Mouse (Mus musculus): ENCODE measurements around the gene Nup210l. TPM values are rescaled to one million over a fixed set of nuclear protein-coding genes. Genes with fewer than 3 reads are reported as not detected.

The Nup210l gene
- total RNA-seq (2023): 0.76 and 0.79 TPM in 2 replicates

GRCm38 (mm10) chr3:90103938-90104337 lies at the start of gene Nup210l:
Gene Nup210l, plus strand, starts transcription at chr3:90104132.

GRCm38 (mm10) chr3:90072294-90072693 lies 31.6 kb upstream of the Nup210l start, which contains the start of gene Tpm3:
Gene Tpm3, plus strand, starts transcription at chr3:90072649.

GRCm38 (mm10) chr3:90213377-90213866 lies 109.5 kb downstream of the Nup210l start, which contains the start of the genes Rps27 and Rab13:
Gene Rps27, minus strand, starts transcription at chr3:90213651.
Gene Rab13, plus strand, starts transcription at chr3:90213695.

GRCm38 (mm10) chr3:90231507-90232333 lies 127.8 kb downstream of the Nup210l start, which contains the start of gene Jtb:
Gene Jtb, plus strand, starts transcription at chr3:90231597.

GRCm38 (mm10) chr3:90242984-90243775 lies 139.2 kb downstream of the Nup210l start, which contains the start of gene Creb3l4:
Gene Creb3l4, minus strand, starts transcription at chr3:90243512.

GRCm38 (mm10) chr3:90247960-90248745 lies 144.2 kb downstream of the Nup210l start, which contains the start of gene Slc39a1:
Gene Slc39a1, plus strand, starts transcription at chr3:90248172.

GRCm38 (mm10) chr3:90253653-90254418 lies 149.9 kb downstream of the Nup210l start, which contains the start of gene Crtc2:
Gene Crtc2, plus strand, starts transcription at chr3:90254163.

Other genes with a start within 250 kb of the Nup210l start
- 107 and 112 TPM in 2 replicates for gene Il6ra, start 190.9 kb upstream of the Nup210l start, total RNA-seq (2023)
- gene Atp8b2, start 140.6 kb upstream of the Nup210l start, total RNA-seq (2023): 11.8 and 12.7 TPM in 2 replicates
- gene Hax1, start 105.4 kb upstream of the Nup210l start, total RNA-seq (2023): 26.2 and 34.0 TPM in 2 replicates
- gene 4933434E20Rik, start 52.5 kb upstream of the Nup210l start, total RNA-seq (2023): 50.8 and 58.4 TPM in 2 replicates
- gene Ubap2l, start 51.5 kb upstream of the Nup210l start, total RNA-seq (2023): 142 and 164 TPM in 2 replicates
- gene Tpm3, start 31.5 kb upstream of the Nup210l start, total RNA-seq (2023): 990 and 1,148 TPM in 2 replicates
- gene Rps27, start 109.5 kb downstream of the Nup210l start, total RNA-seq (2023): 872 and 1,486 TPM in 2 replicates
- 2.4 and 2.6 TPM in 2 replicates for gene Rab13, start 109.6 kb downstream of the Nup210l start, total RNA-seq (2023)
- gene Jtb, start 127.5 kb downstream of the Nup210l start, total RNA-seq (2023): 20.7 and 36.7 TPM in 2 replicates
- not detected in 2 replicates for gene Creb3l4, start 139.4 kb downstream of the Nup210l start, total RNA-seq (2023)
- gene Slc39a1, start 144.0 kb downstream of the Nup210l start, total RNA-seq (2023): 17.6 and 21.6 TPM in 2 replicates
- gene Crtc2, start 150.0 kb downstream of the Nup210l start, total RNA-seq (2023): 62.3 and 94.5 TPM in 2 replicates
- gene Dennd4b, start 161.1 kb downstream of the Nup210l start, total RNA-seq (2023): 55.9 and 71.7 TPM in 2 replicates
- 67.4 and 68.3 TPM in 2 replicates for gene Gatad2b, start 189.0 kb downstream of the Nup210l start, total RNA-seq (2023)